25 mouse cellular contexts compared by ENCODE assay signal in the genomic region with DNA sequence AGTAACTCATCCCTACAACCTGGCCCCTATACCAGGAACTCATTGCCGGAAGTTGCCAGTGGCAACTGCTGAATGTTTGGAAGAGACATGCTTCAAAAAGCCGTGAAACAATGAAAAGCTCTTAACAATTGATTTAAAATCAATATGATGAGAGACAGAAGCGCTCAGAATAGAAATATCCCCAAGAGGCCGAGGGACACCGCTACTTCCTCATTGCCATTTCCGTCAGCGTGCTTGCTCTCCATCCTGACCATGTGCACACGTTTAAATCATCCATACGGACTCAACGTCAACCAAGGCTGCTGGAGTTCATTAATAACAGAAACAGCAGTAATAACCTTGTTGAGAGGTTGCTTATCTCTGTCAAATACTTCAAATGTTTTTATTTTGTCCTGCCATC. TPM values are rescaled to one million over a fixed set of nuclear protein-coding genes. Genes with fewer than 3 reads are reported as not detected.
DNase-seq lines count a peak whose midpoint lies in the region; ATAC-seq lines count a peak whose summit lies in the region.
"Had no signal": no experiment of that assay in that cellular context is flagged by ENCODE, and none has a peak within 500 bp of the region (broad histone marks: within the 10 kb centered on the region; RNA-seq: fewer than 3 reads in every experiment).

No protein-coding gene starts in this region.

- no peaks in the 10 kb centered on the region for H3K9me3 ChIP-seq in forebrain, embryonic 10.5 days
- H3K9me3 ChIP-seq: embryonic facial prominence, embryonic 12.5 days; embryonic facial prominence, embryonic 15.5 days; forebrain, embryonic 12.5 days; forebrain, embryonic 15.5 days; heart, embryonic 12.5 days; heart, embryonic 15.5 days; hindbrain, embryonic 10.5 days; hindbrain, embryonic 13.5 days had no signal

- peaks cover 12% of the 10 kb centered on the region for H3K4me1 ChIP-seq in forebrain, embryonic 10.5 days
- H3K4me1 ChIP-seq: embryonic facial prominence, embryonic 12.5 days; embryonic facial prominence, embryonic 15.5 days; heart, embryonic 12.5 days; heart, embryonic 15.5 days had no signal

- peak; percentile 61; the same call in 1 of the 2 replicates for ATAC-seq in granulocyte monocyte progenitor cell, adult 5-6 weeks (replicated peaks; ENCODE audit: poor library complexity, severe bottlenecking)
- ATAC-seq: activated CD4-positive, CD25-positive, alpha-beta regulatory T cell, adult 4 months; CD4-positive, CD25-positive, alpha-beta regulatory T cell, adult 4 months; forebrain, embryonic 15.5 days; hindbrain, embryonic 16.5 days had no signal

- H3K4me3 ChIP-seq in forebrain, embryonic 10.5 days, result no peak overlapping the region
- H3K4me3 ChIP-seq: embryonic facial prominence, embryonic 12.5 days; embryonic facial prominence, embryonic 15.5 days; forebrain, embryonic 12.5 days; forebrain, embryonic 15.5 days; heart, embryonic 12.5 days; heart, embryonic 15.5 days; hindbrain, embryonic 10.5 days; hindbrain, embryonic 13.5 days had no signal

- H3K27me3 ChIP-seq in splenic B cell, adult 2 months (ENCODE audit: control insufficient read depth, insufficient read depth, low read length, poor library complexity, severe bottlenecking), result no peaks in the 10 kb centered on the region
- no peaks in the 10 kb centered on the region for H3K27me3 ChIP-seq in forebrain, embryonic 10.5 days (ENCODE audit: poor library complexity, severe bottlenecking)
- H3K27me3 ChIP-seq: embryonic facial prominence, embryonic 15.5 days; forebrain, embryonic 12.5 days; forebrain, embryonic 15.5 days; heart, embryonic 12.5 days; heart, embryonic 15.5 days; hindbrain, embryonic 13.5 days had no signal

- H3K27ac ChIP-seq in forebrain, embryonic 10.5 days, result no peak overlapping the region
- H3K27ac ChIP-seq: embryonic facial prominence, embryonic 12.5 days; embryonic facial prominence, embryonic 15.5 days; forebrain, embryonic 12.5 days; forebrain, embryonic 15.5 days; heart, embryonic 15.5 days; hindbrain, embryonic 10.5 days had no signal

- no peaks in the 10 kb centered on the region for H3K36me3 ChIP-seq in splenic B cell, adult 2 months (ENCODE audit: control insufficient read depth, insufficient read depth, low read length, poor library complexity, severe bottlenecking)
- no peaks in the 10 kb centered on the region for H3K36me3 ChIP-seq in forebrain, embryonic 10.5 days (replicated peaks)
- H3K36me3 ChIP-seq: embryonic facial prominence, embryonic 12.5 days; embryonic facial prominence, embryonic 15.5 days; forebrain, embryonic 12.5 days; forebrain, embryonic 15.5 days; heart, embryonic 12.5 days; heart, embryonic 15.5 days; hindbrain, embryonic 10.5 days; hindbrain, embryonic 13.5 days had no signal

- peak; percentile 54 to 56 for DNase-seq in spleen, postnatal 36 days (ENCODE audit: low spot score in 2 of 2)
- DNase-seq in spleen, postnatal 10 days (ENCODE audit: low spot score in 2 of 2), result no peak
- DNase-seq in splenic B cell, adult 2 months (ENCODE audit: low read depth, low spot score), result peak; percentile 68
- no peak for DNase-seq in left cerebral cortex, adult 11 months (ENCODE audit: low spot score)
- DNase-seq in cerebellum, adult 18-20 months, result no peak
- DNase-seq in forebrain, embryonic 10.5 days (ENCODE audit: extremely low spot score, low spot score), result no peak
- DNase-seq: adrenal gland, adult 8-10 months; adrenal gland, postnatal 25 days; cerebellum, adult 11-12 months; cerebellum, adult 9-10 months; gastrocnemius, postnatal 25 days; heart, postnatal 10 days; heart, postnatal 36 days had no signal

- WGBS in forebrain, embryonic 10.5 days, result 87% methylated on average over 10 of the region's 10 CpGs

RNA-seq across cellular contexts. Expression of a gene that starts 21.3 kb away (rescaled TPM):
- not detected in 2 replicates for total RNA-seq in granulocyte monocyte progenitor cell, adult 5-6 weeks (2014; fragmentation: Nextera tagmentation)
- 0.13 TPM in 1 of 2 replicates, not detected in the other for total RNA-seq in granulocyte monocyte progenitor cell, adult 5-6 weeks (2017)
- 5.3 and 6.2 TPM in 2 replicates for polyA plus RNA-seq in forebrain, embryonic 10.5 days (2016; fragmentation: Nextera tagmentation; extraction: Ambion mirVana)
- polyA plus RNA-seq: activated CD4-positive, CD25-positive, alpha-beta regulatory T cell, adult 4 months had no signal

Comparison
In these comparisons a context has a peak if more than half of its experiments do, and no peak if none do; other contexts are left out.
1. DNase-seq: peak in spleen, postnatal 36 days (2 of 2) and splenic B cell, adult 2 months (single experiment); none in spleen, postnatal 10 days (0 of 2), left cerebral cortex, adult 11 months (single experiment), cerebellum, adult 18-20 months (0 of 2) and forebrain, embryonic 10.5 days (single experiment).